Mouse (Mus musculus) midbrain, embryonic 15.5 days (tissue): ENCODE results near the gene Fbxo48. TPM values are rescaled to one million over a fixed set of nuclear protein-coding genes. Genes with fewer than 3 reads are reported as not detected.

Source experiments
- ATAC-seq: fragments of 200-750 bp; cut with Nextera tagmentation; replicated peaks from 2 replicates; pipeline ENCODE4 v1.8.0; 2017; ENCODE audit warnings: moderate TSS enrichment
- H3K27ac ChIP-seq: fragments of 300-500 bp; sonication (generic); 2 replicates; pipeline ENCODE4 v1.5.1; 2015; ENCODE audit warnings: mild to moderate bottlenecking, inconsistent platforms
- H3K27me3 ChIP-seq: fragments of 300-500 bp; sonication (generic); replicated peaks from 2 replicates; pipeline ENCODE4 v1.6.1; 2015; ENCODE audit warnings: inconsistent platforms
- H3K36me3 ChIP-seq: fragments of 300-500 bp; sonication (generic); replicated peaks from 2 replicates; pipeline ENCODE4 v1.6.1; 2015; ENCODE audit warnings: inconsistent platforms
- H3K4me1 ChIP-seq: fragments of 300-500 bp; sonication (generic); 2 replicates; pipeline ENCODE4 v1.6.1; 2015; ENCODE audit warnings: inconsistent platforms
- H3K4me2 ChIP-seq: fragments of 300-500 bp; sonication (generic); 2 replicates; pipeline ENCODE4 v1.6.1; 2015; ENCODE audit warnings: inconsistent platforms, mild to moderate bottlenecking, moderate library complexity
- H3K4me3 ChIP-seq: fragments of 300-500 bp; sonication (generic); 2 replicates; pipeline ENCODE4 v1.5.1; 2015; ENCODE audit warnings: mild to moderate bottlenecking, inconsistent platforms
- H3K9ac ChIP-seq: fragments of 300-500 bp; sonication (generic); 2 replicates; pipeline ENCODE4 v1.6.1; 2015; ENCODE audit warnings: mild to moderate bottlenecking, inconsistent platforms
- H3K9me3 ChIP-seq: fragments of 300-500 bp; sonication (generic); 2 replicates; pipeline ENCODE4 v1.6.1; 2016; ENCODE audit warnings: inconsistent platforms
- WGBS: fragments of 180-500 bp; shearing (Covaris S2); methylation state at CpG from one replicate; pipeline ENCODE4 v1.1.7; 2015; ENCODE audit warnings: mixed read lengths; 5-methylcytosine and 5-hydroxymethylcytosine counted together
- polyA plus RNA-seq: library from polyadenylated mRNA; unstranded; fragments of >200 nt; fragmentation: Nextera tagmentation; extraction: Ambion mirVana; gene quantifications from 2 replicates; pipeline ENCODE4 v1.2.1, GENCODE M21; 2015

Fbxo48 gene
- polyA plus RNA-seq, 1 experiment from 2014 or later: 0.37 TPM

- no peak for ATAC-seq
- H3K36me3 ChIP-seq: no peaks in the 10 kb centered on the region
- no peaks in the 10 kb centered on the region for H3K9me3 ChIP-seq
- no peak overlapping the region for H3K4me3 ChIP-seq
- no peaks in the 10 kb centered on the region for H3K27me3 ChIP-seq
- H3K27ac ChIP-seq: no peak overlapping the region
- H3K9ac ChIP-seq: no peak overlapping the region
- H3K4me1 ChIP-seq: no peaks in the 10 kb centered on the region
- H3K4me2 ChIP-seq: no peak overlapping the region
- 90% methylated on average over 5 of the region's 5 CpGs for WGBS
These were observed 27.1 kb downstream of the Fbxo48 start for GRCm38 (mm10) chr11:16978161-16978707.

- Histone ChIP-seq H3K9ac (no peak overlapping the region), H3K4me3 (no peak overlapping the region), H3K27ac (no peak overlapping the region), H3K27me3 (no peaks in the 10 kb centered on the region), H3K36me3 (0 out of 2 replicates have a peak, but pooled peaks cover 3% of the 10 kb centered on the region), H3K9me3 (no peaks in the 10 kb centered on the region), H3K4me2 (no peak overlapping the region), H3K4me1 (no peaks in the 10 kb centered on the region)
- WGBS: 86% methylated on average over 7 of the region's 7 CpGs
- ATAC-seq: no peak
These were observed 35.5 kb downstream of the Fbxo48 start for GRCm38 (mm10) chr11:16986550-16987187.

- Histone ChIP-seq H3K9ac (no peak overlapping the region), H3K9me3 (no peaks in the 10 kb centered on the region), H3K27me3 (no peaks in the 10 kb centered on the region), H3K4me2 (no peak overlapping the region), H3K4me3 (no peak overlapping the region), H3K27ac (no peak overlapping the region), H3K4me1 (no peaks in the 10 kb centered on the region), H3K36me3 (0 out of 2 replicates have a peak, but pooled peaks cover 6% of the 10 kb centered on the region)
- ATAC-seq: no peak
- 85% methylated on average over 6 of the region's 6 CpGs for WGBS
These were observed 36.7 kb downstream of the Fbxo48 start for GRCm38 (mm10) chr11:16987745-16988328.

- 0 out of 2 replicates have a peak, but pooled peaks cover 6% of the 10 kb centered on the region for H3K36me3 ChIP-seq
- no peaks in the 10 kb centered on the region for H3K4me1 ChIP-seq
- no peak overlapping the region for H3K4me2 ChIP-seq
- ATAC-seq: no peak
- no peak overlapping the region for H3K4me3 ChIP-seq
- H3K27me3 ChIP-seq: no peaks in the 10 kb centered on the region
- H3K9ac ChIP-seq: no peak overlapping the region
- no peak overlapping the region for H3K27ac ChIP-seq
- H3K9me3 ChIP-seq: no peaks in the 10 kb centered on the region
- WGBS: 91% methylated on average over 5 of the region's 5 CpGs
These were observed 38.7 kb downstream of the Fbxo48 start for GRCm38 (mm10) chr11:16989885-16990284.

DNA sequence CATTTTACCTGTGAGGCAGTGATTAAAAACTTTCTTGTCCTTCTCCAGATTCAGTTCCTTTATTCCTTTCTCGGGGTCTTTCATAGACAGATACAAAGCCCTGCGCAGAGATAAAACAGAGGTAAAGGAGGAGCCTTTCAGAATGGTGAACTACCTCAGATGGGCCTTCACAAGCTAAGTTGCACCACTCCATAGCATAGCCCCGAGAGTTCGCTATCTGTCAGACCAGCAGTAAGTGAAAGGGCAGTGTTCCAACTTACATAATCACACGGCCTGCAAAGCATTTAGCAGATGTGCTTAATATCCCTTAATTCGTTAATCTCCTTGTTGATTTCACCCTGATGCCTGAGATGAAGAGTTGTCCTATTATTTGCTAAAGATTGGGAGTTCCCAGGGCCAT is 41.7 kb downstream of the Fbxo48 start:
- Histone ChIP-seq H3K4me2 (no peak overlapping the region), H3K27me3 (no peaks in the 10 kb centered on the region), H3K4me1 (no peaks in the 10 kb centered on the region), H3K9me3 (no peaks in the 10 kb centered on the region), H3K4me3 (no peak overlapping the region), H3K36me3 (0 out of 2 replicates have a peak, but pooled peaks cover 2% of the 10 kb centered on the region), H3K9ac (no peak overlapping the region), H3K27ac (no peak overlapping the region)
- ATAC-seq: no peak
- 84% methylated on average over 6 of the region's 6 CpGs for whole genome bisulfite sequencing

DNA sequence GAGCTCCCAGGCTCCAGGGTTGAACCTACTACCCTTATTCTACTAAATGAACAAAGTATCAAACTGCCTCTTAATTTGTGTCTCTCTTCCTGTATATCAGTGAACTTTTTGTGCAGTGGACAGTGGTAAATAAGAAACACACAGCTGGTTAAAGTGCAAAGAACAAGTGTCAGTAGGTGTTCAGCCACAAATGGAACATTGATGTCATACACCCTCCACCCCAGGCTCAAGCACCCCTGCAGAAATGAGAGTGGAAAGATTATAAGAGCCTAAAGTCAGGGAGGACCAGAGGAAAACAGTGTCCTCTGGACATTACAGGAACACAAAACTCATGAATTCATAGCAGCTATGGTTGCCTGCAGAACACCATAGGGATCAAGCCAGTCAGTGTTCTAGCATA is 45.6 kb downstream of the Fbxo48 start:
- ATAC-seq: no peak
- Histone ChIP-seq H3K27me3 (no peaks in the 10 kb centered on the region), H3K36me3 (0 out of 2 replicates have a peak, but pooled peaks cover 2% of the 10 kb centered on the region)

DNA sequence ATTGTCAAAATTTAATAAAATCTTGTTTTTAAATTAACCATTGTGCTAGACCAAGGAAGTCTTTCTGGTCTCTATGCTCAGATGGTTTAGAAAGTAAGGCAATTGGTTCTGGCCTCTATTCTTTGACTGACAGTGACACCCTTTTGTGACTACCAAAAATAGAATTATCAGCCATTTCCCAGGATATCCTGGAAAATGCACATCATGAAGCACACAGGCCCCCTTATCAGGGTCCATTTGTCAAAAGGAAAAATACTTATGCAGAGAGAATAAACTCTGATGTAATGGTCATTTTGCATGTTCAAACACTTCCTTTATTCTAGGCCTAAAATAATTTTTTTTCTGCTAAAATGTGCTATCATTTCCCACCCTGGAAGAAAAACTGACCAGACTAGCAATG is 46.3 kb downstream of the Fbxo48 start:
- H3K4me1 ChIP-seq: no peaks in the 10 kb centered on the region
- no peak overlapping the region for H3K4me3 ChIP-seq
- no peak overlapping the region for H3K4me2 ChIP-seq
- H3K27ac ChIP-seq: no peak overlapping the region
- H3K27me3 ChIP-seq: no peaks in the 10 kb centered on the region
- no peak overlapping the region for H3K9ac ChIP-seq
- H3K9me3 ChIP-seq: no peaks in the 10 kb centered on the region
- no peak for ATAC-seq
- H3K36me3 ChIP-seq: 0 out of 2 replicates have a peak, but pooled peaks cover 2% of the 10 kb centered on the region

More for the DNA sequence above, 45.6 kb downstream of the Fbxo48 start:
- Histone ChIP-seq H3K9me3 (no peaks in the 10 kb centered on the region), H3K4me2 (no peak overlapping the region), H3K9ac (no peak overlapping the region), H3K4me1 (no peaks in the 10 kb centered on the region), H3K4me3 (no peak overlapping the region), H3K27ac (no peak overlapping the region)

- Histone ChIP-seq H3K27ac (no peak overlapping the region), H3K9me3 (no peaks in the 10 kb centered on the region), H3K36me3 (no peaks in the 10 kb centered on the region), H3K4me2 (no peak overlapping the region), H3K4me1 (no peaks in the 10 kb centered on the region), H3K4me3 (no peak overlapping the region), H3K9ac (no peak overlapping the region), H3K27me3 (no peaks in the 10 kb centered on the region)
- 100% methylated on average over 4 of the region's 4 CpGs for WGBS
- no peak for ATAC-seq
These were observed 48.2 kb downstream of the Fbxo48 start for GRCm38 (mm10) chr11:16999387-16999786.

DNA sequence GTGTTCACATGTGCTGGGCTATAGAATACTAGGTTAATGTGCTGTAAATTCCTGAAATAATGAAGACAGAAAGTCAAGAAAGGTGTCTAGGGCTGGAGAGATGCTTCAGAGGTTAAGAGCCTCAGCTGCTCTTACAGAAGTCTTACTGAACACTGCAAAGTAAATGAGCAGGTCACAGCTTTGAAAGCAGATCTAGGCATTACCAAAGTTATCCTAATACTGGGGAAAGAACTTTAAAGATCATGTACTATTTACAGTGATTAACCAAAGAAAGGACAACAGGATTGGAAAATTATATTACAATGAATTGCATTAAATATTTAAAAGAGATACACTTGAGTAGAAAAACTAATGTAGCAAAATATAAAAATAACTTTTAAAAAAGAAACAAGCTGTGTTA is 48.8 kb downstream of the Fbxo48 start:
- ATAC-seq: no peak
- Histone ChIP-seq H3K9me3 (no peaks in the 10 kb centered on the region), H3K9ac (no peak overlapping the region), H3K27me3 (no peaks in the 10 kb centered on the region), H3K4me2 (no peak overlapping the region), H3K4me3 (no peak overlapping the region), H3K4me1 (no peaks in the 10 kb centered on the region), H3K27ac (no peak overlapping the region), H3K36me3 (no peaks in the 10 kb centered on the region)

- no peak overlapping the region for H3K4me3 ChIP-seq
- 83% methylated on average over 9 of the region's 9 CpGs for WGBS
- no peak overlapping the region for H3K27ac ChIP-seq
These were observed 49.5 kb downstream of the Fbxo48 start for GRCm38 (mm10) chr11:17000353-17001334.

GRCm38 (mm10) chr11:17002739-17003373 is 51.7 kb downstream of the Fbxo48 start:
- ATAC-seq: no peak
- Histone ChIP-seq H3K27ac (no peak overlapping the region), H3K36me3 (no peaks in the 10 kb centered on the region), H3K9me3 (no peaks in the 10 kb centered on the region), H3K9ac (no peak overlapping the region), H3K4me3 (no peak overlapping the region), H3K4me1 (no peaks in the 10 kb centered on the region), H3K27me3 (no peaks in the 10 kb centered on the region), H3K4me2 (no peak overlapping the region)
- 87% methylated on average over 7 of the region's 7 CpGs for WGBS

More at GRCm38 (mm10) chr11:17000353-17001334, 49.5 kb downstream of the Fbxo48 start:
- Histone ChIP-seq H3K9ac (no peak overlapping the region), H3K4me2 (no peak overlapping the region), H3K36me3 (no peaks in the 10 kb centered on the region), H3K27me3 (no peaks in the 10 kb centered on the region), H3K4me1 (no peaks in the 10 kb centered on the region), H3K9me3 (no peaks in the 10 kb centered on the region)
- ATAC-seq: no peak

GRCm38 (mm10) chr11:17003757-17004156 is 52.6 kb downstream of the Fbxo48 start:
- Histone ChIP-seq H3K27me3 (no peaks in the 10 kb centered on the region), H3K27ac (no peak overlapping the region), H3K4me3 (no peak overlapping the region), H3K36me3 (no peaks in the 10 kb centered on the region), H3K9ac (no peak overlapping the region), H3K4me1 (no peaks in the 10 kb centered on the region), H3K9me3 (no peaks in the 10 kb centered on the region), H3K4me2 (no peak overlapping the region)
- no peak for ATAC-seq
- WGBS: 77% methylated on average over 3 of the region's 3 CpGs
